Mouse (Mus musculus): ENCODE data around the gene Tm6sf2.

Gene Tm6sf2

GRCm38 (mm10) chr8:70089296-70089960 is 16.7 kb downstream of the Tm6sf2 start:
- DNase-seq (ENCODE audit: low spot score): no peak

- DNase-seq (ENCODE audit: low spot score): no peak
Measured at GRCm38 (mm10) chr8:70092786-70093185, 20.1 kb downstream of the Tm6sf2 start.

GRCm38 (mm10) chr8:70099276-70099675 is 26.6 kb downstream of the Tm6sf2 start:
- DNase-seq (ENCODE audit: low spot score): no peak

GRCm38 (mm10) chr8:70100241-70100640 is 27.5 kb downstream of the Tm6sf2 start:
- no peak for DNase-seq (ENCODE audit: low spot score)

- no peak for DNase-seq (ENCODE audit: low spot score)
Measured at GRCm38 (mm10) chr8:70104506-70104905, 31.8 kb downstream of the Tm6sf2 start.

GRCm38 (mm10) chr8:70104922-70105321 is 32.2 kb downstream of the Tm6sf2 start:
- DNase-seq (ENCODE audit: low spot score): no peak

- DNase-seq (ENCODE audit: low spot score): no peak
Measured at GRCm38 (mm10) chr8:70110451-70110850, 37.7 kb downstream of the Tm6sf2 start.

GRCm38 (mm10) chr8:70111192-70111795 is 38.6 kb downstream of the Tm6sf2 start:
- no peak for DNase-seq (ENCODE audit: low spot score)

- DNase-seq (ENCODE audit: low spot score): no peak
Measured at GRCm38 (mm10) chr8:70112401-70113016, 39.8 kb downstream of the Tm6sf2 start.

- DNase-seq (ENCODE audit: low spot score): no peak
Measured at GRCm38 (mm10) chr8:70114488-70114887, 41.8 kb downstream of the Tm6sf2 start.

- no peak for DNase-seq (ENCODE audit: low spot score)
Measured at GRCm38 (mm10) chr8:70114892-70115291, 42.2 kb downstream of the Tm6sf2 start.

GRCm38 (mm10) chr8:70117611-70118010 is 44.9 kb downstream of the Tm6sf2 start:
- no peak for DNase-seq (ENCODE audit: low spot score)

- DNase-seq (ENCODE audit: low spot score): peak; percentile 72
Measured at GRCm38 (mm10) chr8:70118726-70119700, 46.3 kb downstream of the Tm6sf2 start.

- peak; percentile 85 for DNase-seq (ENCODE audit: low spot score)
Measured at GRCm38 (mm10) chr8:70120667-70121066, 47.9 kb downstream of the Tm6sf2 start, which contains the start of gene Ncan. Ncan (minus strand) TSS chr8:70120873.

GRCm38 (mm10) chr8:70122863-70123262 is 50.1 kb downstream of the Tm6sf2 start:
- DNase-seq (ENCODE audit: low spot score): no peak

GRCm38 (mm10) chr8:70124992-70125391 is 52.3 kb downstream of the Tm6sf2 start:
- no peak for DNase-seq (ENCODE audit: low spot score)

- DNase-seq (ENCODE audit: low spot score): no peak
Measured at GRCm38 (mm10) chr8:70128435-70128834, 55.7 kb downstream of the Tm6sf2 start.

GRCm38 (mm10) chr8:70129309-70129952 is 56.7 kb downstream of the Tm6sf2 start:
- DNase-seq (ENCODE audit: low spot score): peak; percentile 70

Measured in left cerebral cortex, adult 11 months (tissue).